Mouse (Mus musculus) small intestine, adult 2 months (tissue): Measurements from ENCODE around the gene Tgds.

Experiments
- CTCF ChIP-seq: fragments of 200-500 bp; IDR thresholded peaks from 2 replicates; pipeline ENCODE4 v1.5.1; 2012; ENCODE audit warnings: low read depth, mild to moderate bottlenecking, control low read depth, inconsistent platforms, low read length, moderate library complexity, mixed read lengths; ENCODE audit not compliant: insufficient replicate concordance, insufficient read length; ENCODE audit errors: extremely low read depth
- POLR2A ChIP-seq: fragments of 200-500 bp; IDR thresholded peaks from 2 replicates; pipeline ENCODE4 v1.6.1; 2012; ENCODE audit warnings: low read depth, mild to moderate bottlenecking, control low read depth, inconsistent platforms, low read length, moderate library complexity

DNA sequence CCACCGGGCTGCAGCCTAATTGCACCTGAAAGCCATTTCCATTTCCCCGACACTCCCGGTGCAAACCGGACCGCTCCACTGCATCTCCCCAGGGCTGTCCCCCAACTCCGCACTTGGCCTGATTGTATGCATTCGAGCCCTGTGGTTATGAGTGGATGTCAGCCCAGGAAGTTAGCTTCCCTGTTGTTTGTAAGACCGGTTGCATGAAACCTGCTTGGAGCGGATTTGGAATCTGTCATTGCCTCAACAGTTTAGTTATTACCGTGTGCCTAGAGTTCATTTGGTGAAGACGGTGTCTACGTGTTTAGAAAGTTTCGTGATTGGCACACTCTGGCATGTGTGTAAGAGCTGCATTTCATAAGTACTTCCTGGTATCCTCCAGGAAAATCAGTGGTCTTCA, 4.9 kb upstream of the Tgds start:
- no peak for TF ChIP-seq CTCF
- TF ChIP-seq POLR2A: no peak
